Mouse (Mus musculus) right cerebral cortex, postnatal 10 days (tissue): ENCODE data around the gene Rabggtb.
A peak's percentile ranks its signal among the peaks of the same experiment; 100 is the strongest.

Experiments
- DNase-seq, 2 experiments: peaks; one replicate each; pipeline ENCODE4 v3.0.0; 2021; ENCODE audit warnings: low spot score in 2 of 2

The Rabggtb gene

GRCm38 (mm10) chr3:153912546-153913509, at the start of gene Rabggtb:
Gene Rabggtb (minus strand): TSS chr3:153913009.
- peak; percentile 97 to 98 for DNase-seq

DNA sequence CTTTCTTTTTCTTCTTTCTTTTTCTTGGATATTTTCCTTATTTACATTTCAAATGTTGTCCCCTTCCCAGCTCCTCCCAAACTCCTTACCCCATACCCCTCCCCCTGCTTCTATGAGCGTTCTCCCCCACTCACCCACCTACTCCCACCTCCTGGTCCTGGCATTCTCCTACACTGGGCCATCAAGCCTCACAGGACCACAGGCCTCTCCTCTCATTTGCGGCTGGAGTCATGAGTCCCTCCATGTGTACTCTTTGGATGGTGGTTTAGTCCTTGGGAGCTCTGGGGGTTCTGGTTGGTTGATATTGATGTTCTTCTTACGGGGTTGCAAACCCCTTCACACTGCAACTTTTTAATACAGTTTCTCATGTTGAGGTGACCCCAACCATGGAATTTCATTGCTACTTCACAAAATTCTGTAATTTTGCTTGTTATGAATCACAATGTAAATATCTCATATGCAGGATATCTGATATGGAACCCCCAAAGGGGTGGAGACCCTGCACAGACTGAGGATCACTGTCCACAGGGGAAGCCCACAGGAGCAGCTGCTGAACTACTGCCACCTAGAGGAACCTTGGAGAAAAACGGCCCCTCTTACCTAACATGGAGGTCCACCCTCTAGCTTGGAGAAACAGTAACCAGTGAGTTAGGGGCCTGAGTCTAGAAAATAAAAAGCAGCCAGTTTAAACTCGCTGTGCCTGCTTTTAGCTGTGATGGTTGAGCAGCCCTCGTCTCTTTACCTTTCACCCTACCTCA, 49.0 kb upstream of the Rabggtb start:
- DNase-seq = no peak

- DNase-seq = no peak
These were observed 48.1 kb upstream of the Rabggtb start for GRCm38 (mm10) chr3:153960884-153961283.

DNA sequence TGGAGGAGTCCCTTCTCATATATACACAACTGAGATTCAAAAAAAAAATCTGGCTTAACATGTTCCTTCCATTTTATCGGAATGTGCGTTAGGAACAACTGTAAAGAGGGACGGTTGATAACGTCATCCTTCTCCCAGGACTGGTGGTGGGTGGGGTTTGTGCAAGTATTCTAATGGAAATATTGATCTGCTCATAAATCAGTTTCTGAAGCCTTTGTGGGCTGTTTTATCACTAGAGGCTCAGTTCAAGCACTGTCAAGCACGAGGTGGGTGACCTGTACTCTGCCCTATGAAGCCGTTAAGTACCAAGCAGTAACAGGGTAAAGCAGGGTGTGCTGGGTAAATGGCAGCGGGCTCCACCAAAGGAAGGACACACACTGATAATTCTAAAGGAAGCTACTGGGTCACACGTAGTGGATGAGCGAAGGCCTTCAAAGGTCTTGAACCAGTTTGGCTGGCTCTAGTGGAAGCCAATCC, 47.0 kb upstream of the Rabggtb start:
- DNase-seq = no peak

- no peak for DNase-seq
These were observed 46.4 kb upstream of the Rabggtb start for GRCm38 (mm10) chr3:153959035-153959730.

- DNase-seq = no peak
These were observed 45.1 kb upstream of the Rabggtb start for GRCm38 (mm10) chr3:153957916-153958315.

- DNase-seq = no peak
These were observed 35.4 kb upstream of the Rabggtb start for GRCm38 (mm10) chr3:153948176-153948575.

DNA sequence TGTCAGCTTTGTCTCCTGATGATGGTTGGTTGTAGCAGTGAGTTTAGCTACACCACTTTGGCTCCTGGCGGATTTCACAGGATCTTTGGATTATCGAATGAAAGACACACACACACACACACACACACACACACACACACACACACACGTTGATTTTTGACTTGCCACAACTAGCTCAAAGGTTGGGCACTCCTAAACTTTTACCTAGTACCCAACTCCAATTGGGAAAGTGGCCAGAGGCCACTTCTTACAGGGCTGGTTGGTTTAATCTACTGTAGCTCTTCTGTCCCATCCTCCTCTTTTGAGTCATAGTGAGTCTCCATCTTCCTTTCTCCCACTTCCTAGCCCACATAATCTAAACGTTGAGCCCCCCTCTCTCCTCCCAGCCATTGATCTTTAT, 34.5 kb upstream of the Rabggtb start:
- no peak for DNase-seq

- peak; percentile 95 for DNase-seq
These were observed 31.7 kb upstream of the Rabggtb start, which contains the start of gene Acadm for GRCm38 (mm10) chr3:153944335-153944990. Gene Acadm (minus strand): TSS chr3:153944632.

- peak in 1 of 2 experiments; percentile 51 for DNase-seq
These were observed 31.1 kb upstream of the Rabggtb start for GRCm38 (mm10) chr3:153943901-153944334.

DNA sequence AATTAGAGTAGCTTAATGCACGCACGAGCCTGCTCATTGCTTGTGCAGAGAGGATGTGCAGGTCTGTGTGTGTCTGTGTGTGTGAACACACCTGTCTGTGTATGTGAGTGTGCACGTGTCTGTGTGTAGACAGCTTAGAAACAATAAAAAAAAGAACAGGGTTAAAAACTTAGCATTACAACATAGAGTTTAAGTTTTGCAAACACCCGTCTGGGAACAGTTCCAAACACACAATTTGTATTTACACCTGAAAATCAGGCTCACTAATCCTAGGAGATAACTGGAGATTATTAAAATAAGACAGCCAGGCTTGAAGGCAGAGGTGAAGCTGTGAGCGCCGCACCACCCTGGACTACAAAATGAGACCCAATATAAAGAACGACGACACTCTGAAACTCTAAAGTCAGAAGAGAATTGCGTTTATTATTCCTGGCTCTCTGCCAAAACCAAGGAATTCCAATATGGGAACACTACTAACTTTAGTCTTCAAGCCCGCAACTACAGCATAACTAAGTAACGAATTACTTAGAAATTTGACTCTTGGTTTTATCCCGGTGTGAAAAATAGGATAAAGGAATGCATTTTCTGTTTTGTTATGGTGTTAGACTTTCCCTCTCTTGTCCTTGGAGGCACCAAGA, 30.3 kb upstream of the Rabggtb start:
- no peak for DNase-seq

DNA sequence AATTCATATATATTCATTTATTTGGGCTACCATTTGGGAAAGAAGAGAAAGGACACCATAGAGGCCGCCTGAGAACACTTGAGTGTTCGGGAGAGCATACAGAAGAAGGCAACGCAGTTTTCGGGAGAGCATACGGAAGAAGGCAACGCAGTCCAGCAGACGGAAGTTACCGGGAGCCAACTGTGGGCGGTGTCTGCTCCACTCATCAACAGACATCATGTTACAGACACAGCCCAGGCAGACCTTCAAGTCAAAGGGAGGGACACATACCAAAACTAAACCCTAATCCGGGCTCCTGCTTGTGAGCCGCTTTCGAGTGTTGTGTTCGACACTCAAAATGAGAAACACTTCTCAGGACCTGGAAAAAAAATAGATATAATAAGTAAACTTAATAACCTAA, 28.8 kb upstream of the Rabggtb start:
- no peak for DNase-seq

- DNase-seq = no peak
These were observed 27.7 kb upstream of the Rabggtb start for GRCm38 (mm10) chr3:153940486-153940885.

- no peak for DNase-seq
These were observed 27.2 kb upstream of the Rabggtb start for GRCm38 (mm10) chr3:153940021-153940420.

DNA sequence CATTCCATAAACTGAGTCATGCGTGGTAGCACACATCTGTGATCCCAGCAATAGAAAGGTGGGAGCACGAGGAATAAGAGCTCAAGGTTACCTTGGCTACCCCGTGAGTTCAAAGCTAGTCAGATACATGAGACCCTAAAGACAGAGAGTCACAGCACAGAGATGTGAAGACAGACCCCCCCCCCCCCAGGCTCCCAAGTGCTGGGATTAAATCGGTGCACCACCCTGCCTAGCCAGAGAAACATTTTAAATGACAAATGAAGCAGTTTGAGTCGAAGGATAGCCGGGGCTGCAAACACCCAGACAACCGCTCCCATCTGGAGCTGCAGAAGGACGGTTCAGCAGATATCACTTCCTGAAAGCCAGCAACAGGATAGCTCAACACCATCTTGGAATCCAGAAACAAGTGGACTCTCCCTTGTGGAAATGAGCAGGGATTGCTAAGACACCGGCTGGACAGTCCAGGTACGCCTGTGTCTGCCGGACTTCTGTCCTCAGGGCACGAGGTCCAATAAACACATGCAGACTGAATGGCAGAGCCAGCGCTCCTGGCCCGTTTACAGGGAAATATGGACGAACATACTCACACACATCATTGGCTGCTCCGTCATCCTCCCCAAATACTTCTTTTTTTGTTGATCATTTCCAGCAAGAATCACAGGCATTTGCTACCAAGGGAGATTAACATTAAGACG, 24.5 kb upstream of the Rabggtb start:
- DNase-seq = no peak

- DNase-seq = no peak
These were observed 23.1 kb upstream of the Rabggtb start for GRCm38 (mm10) chr3:153935878-153936277.

DNA sequence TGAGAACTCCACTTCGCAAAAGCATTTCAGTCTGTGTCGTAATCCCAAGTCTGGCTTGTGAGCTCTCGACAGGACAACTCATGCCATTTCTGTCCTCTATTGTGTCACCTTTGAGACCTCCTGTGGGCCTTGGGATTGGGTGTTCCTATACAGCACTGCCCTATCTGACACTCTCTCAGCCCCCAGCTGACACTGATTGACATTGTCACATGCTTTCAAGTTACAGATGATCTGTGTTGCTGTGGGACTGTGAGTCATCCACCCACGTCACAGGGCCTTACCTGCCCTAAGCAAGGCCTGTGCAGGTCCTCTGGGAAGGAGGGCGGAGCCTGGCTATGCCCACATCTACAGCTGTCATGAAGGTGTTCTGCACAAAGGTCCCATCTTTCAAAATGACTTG, 19.7 kb upstream of the Rabggtb start:
- DNase-seq = no peak

- DNase-seq = no peak
These were observed 16.7 kb upstream of the Rabggtb start for GRCm38 (mm10) chr3:153929526-153929925.

DNA sequence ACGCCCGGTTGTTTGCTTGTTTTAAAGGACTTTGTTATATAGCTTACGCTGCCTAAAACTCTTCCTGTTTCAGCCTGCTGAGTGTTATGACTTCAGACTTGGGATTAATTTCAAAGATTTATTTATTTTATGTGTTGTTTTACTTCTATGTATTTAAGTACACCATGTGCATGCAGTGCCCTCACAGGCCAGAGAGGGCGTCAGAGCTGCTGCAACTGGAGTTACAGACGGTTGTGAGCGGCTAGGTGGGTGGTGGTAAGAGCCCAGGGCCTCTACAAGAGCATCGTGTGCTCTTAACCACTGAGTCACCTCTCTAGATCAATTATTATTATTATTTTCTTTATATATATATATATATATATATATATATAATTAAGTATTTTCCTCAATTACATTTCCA, 13.5 kb upstream of the Rabggtb start:
- no peak for DNase-seq
